Mouse (Mus musculus): ENCODE measurements around the gene Ifitm5. TPM values are rescaled to one million over a fixed set of nuclear protein-coding genes. Genes with fewer than 3 reads are reported as not detected.

The Ifitm5 gene
- total RNA-seq, 2 experiments from 2014 or later = 0.54 to 6.9 TPM

DNA sequence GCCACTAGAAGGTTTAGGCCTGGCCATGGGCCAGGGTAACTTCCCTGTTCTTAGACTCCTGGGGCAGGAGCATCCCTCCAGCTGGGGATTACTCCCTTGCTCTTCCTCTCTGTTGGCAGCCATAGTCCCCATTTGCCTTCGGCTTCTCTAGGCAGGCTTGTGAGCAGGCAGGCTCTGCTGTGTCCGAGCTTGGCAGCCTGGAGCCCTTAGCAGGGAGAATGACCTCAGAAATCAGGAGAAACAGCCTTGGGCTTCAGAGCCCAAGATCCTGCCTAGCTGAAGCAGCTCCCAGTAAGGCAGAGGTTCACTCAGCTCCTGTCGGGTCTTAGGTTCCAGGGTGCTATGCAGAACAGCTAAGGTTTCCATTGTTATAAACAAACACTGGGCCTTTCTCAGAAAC lies 51.0 kb downstream of the Ifitm5 start:
- DNase-seq = no peak

Other genes starting within 250 kb of the Ifitm5 start
- 1 to 10 TPM in 1 of 2 experiments, under 1 TPM in 1; 0.19 to 1.3 TPM for gene Cyp2e1, start 186.6 kb downstream of the Ifitm5 start, total RNA-seq (2021)
- gene Syce1, start 162.4 kb downstream of the Ifitm5 start, total RNA-seq (2021) = not detected
- under 1 TPM; 0.12 to 0.16 TPM for gene Zfp941, start 128.1 kb downstream of the Ifitm5 start, total RNA-seq (2021)
- gene Urah, start 115.3 kb downstream of the Ifitm5 start, total RNA-seq (2021) = not detected
- gene Scgb1c1, start 104.7 kb downstream of the Ifitm5 start, total RNA-seq (2021) = not detected
- gene Odf3, start 102.5 kb downstream of the Ifitm5 start, total RNA-seq (2021) = not detected
- gene Gm45785, start 94.0 kb downstream of the Ifitm5 start, total RNA-seq (2021) = not detected
- gene Ric8a, start 93.3 kb downstream of the Ifitm5 start, total RNA-seq (2021) = 10 to 100 TPM; 19.4 to 27.7 TPM
- gene Bet1l, start 92.7 kb downstream of the Ifitm5 start, total RNA-seq (2021) = 10 to 100 TPM; 12.3 to 13.6 TPM
- 100 to 1,000 TPM; 104 to 105 TPM for gene Psmd13, start 68.3 kb downstream of the Ifitm5 start, total RNA-seq (2021)
- gene Sirt3, start 68.0 kb downstream of the Ifitm5 start, total RNA-seq (2021) = 10 to 100 TPM; 16.3 to 19.1 TPM
- 1,000 to 10,000 TPM in 1 of 2 experiments, 100 to 1,000 TPM in 1; 998 to 1,003 TPM for gene Cox8b, start 49.8 kb downstream of the Ifitm5 start, total RNA-seq (2021)
- not detected for gene Nlrp6, start 29.4 kb downstream of the Ifitm5 start, total RNA-seq (2021)
- gene Pgghg, start 8.9 kb downstream of the Ifitm5 start, total RNA-seq (2021) = 10 to 100 TPM in 1 of 2 experiments, 1 to 10 TPM in 1; 7.6 to 13.1 TPM
- not detected for gene Gm45717, start 5.6 kb upstream of the Ifitm5 start, total RNA-seq (2021)
- 100 to 1,000 TPM; 142 to 180 TPM for gene Ifitm2, start 5.7 kb upstream of the Ifitm5 start, total RNA-seq (2021)
- gene Ifitm1, start 16.9 kb upstream of the Ifitm5 start, total RNA-seq (2021) = 1 to 10 TPM; 2.1 to 3.7 TPM
- gene Ifitm3, start 60.5 kb upstream of the Ifitm5 start, total RNA-seq (2021) = 10 to 100 TPM; 54.7 to 70.0 TPM
- under 1 TPM; 0.49 to 0.84 TPM for gene Ifitm6, start 67.6 kb upstream of the Ifitm5 start, total RNA-seq (2021)
- not detected for gene Gm17387, start 78.8 kb upstream of the Ifitm5 start, total RNA-seq (2021)
- under 1 TPM; 0.11 to 0.38 TPM for gene B4galnt4, start 110.8 kb upstream of the Ifitm5 start, total RNA-seq (2021)
- not detected for gene Pkp3, start 127.9 kb upstream of the Ifitm5 start, total RNA-seq (2021)
- 1 to 10 TPM; 2.4 to 2.6 TPM for gene Sigirr, start 150.3 kb upstream of the Ifitm5 start, total RNA-seq (2021)
- gene Ano9, start 167.5 kb upstream of the Ifitm5 start, total RNA-seq (2021) = not detected
- 10 to 100 TPM; 16.8 to 18.0 TPM for gene Ptdss2, start 172.1 kb upstream of the Ifitm5 start, total RNA-seq (2021)
- gene Rnh1, start 222.6 kb upstream of the Ifitm5 start, total RNA-seq (2021) = 10 to 100 TPM; 52.9 to 56.0 TPM
- 100 to 1,000 TPM; 205 to 240 TPM for gene Hras, start 243.7 kb upstream of the Ifitm5 start, total RNA-seq (2021)
- gene Lrrc56, start 243.9 kb upstream of the Ifitm5 start, total RNA-seq (2021) = 1 to 10 TPM; 2.7 to 3.2 TPM